Comparison of ENCODE assay signal across 27 mouse cellular contexts in the genomic region with DNA sequence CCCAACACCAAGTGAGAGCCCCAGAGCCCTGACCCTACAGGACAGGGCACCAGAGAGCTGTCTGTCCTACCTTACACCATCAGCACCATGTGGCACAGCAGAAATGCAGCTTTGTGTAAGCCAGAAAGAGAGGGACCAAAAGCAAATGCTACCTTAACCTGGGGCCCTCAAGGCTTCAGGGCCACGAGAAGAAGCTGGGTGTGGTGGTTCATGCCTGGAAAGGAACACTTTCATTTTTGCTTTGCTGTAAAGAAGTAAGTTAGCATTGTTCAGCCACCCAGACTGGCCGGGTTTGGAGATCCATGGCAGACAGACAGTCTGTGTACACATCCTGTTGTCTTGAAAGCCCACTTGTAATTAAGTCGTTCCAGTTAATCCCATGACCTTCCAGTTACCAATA.
DNase-seq lines count a peak whose midpoint lies in the region; ATAC-seq lines count a peak whose summit lies in the region.
"Had no signal": no experiment of that assay in that cellular context is flagged by ENCODE, and none has a peak within 500 bp of the region (broad histone marks: within the 10 kb centered on the region; RNA-seq: fewer than 3 reads in every experiment).

No protein-coding gene starts in this region.

- peak; percentile 9 for DNase-seq in splenic B cell, adult 2 months (ENCODE audit: low read depth, low spot score)
- DNase-seq in spleen, postnatal 14 days (ENCODE audit: low spot score in 2 of 2), result no peak
- no peak for DNase-seq in left cerebral cortex, postnatal 36 days (ENCODE audit: low spot score in 2 of 2)
- DNase-seq: adrenal gland, adult 2 months; cerebellum, adult 8-10 months; cerebellum, postnatal 36 days; gastrocnemius, postnatal 10 days; heart, postnatal 14 days; kidney, adult 11 months; kidney, postnatal 36 days; lung, embryonic 14.5 days; thymus, adult 18-20 months had no signal

- WGBS in intestine, embryonic 15.5 days, result 53% methylated on average over 3 of the region's 3 CpGs
- 52% methylated on average over 3 of the region's 3 CpGs for WGBS in intestine, embryonic 16.5 days

- no peak overlapping the region for H3K4me2 ChIP-seq in intestine, embryonic 15.5 days (replicated peaks)
- no peak overlapping the region for H3K4me2 ChIP-seq in intestine, embryonic 16.5 days (ENCODE audit: low read depth, low read length)
- H3K4me2 ChIP-seq: forebrain, embryonic 13.5 days; hindbrain, embryonic 15.5 days; kidney, embryonic 15.5 days; limb, embryonic 12.5 days; liver, embryonic 15.5 days; lung, embryonic 14.5 days; neural tube, embryonic 13.5 days had no signal

- no peak overlapping the region for H3K4me3 ChIP-seq in intestine, embryonic 15.5 days (replicated peaks)
- H3K4me3 ChIP-seq in intestine, embryonic 16.5 days (ENCODE audit: low read length), result no peak overlapping the region
- H3K4me3 ChIP-seq: forebrain, embryonic 13.5 days; hindbrain, embryonic 10.5 days; hindbrain, embryonic 15.5 days; kidney, embryonic 15.5 days; layer of hippocampus, adult 2 months; limb, embryonic 12.5 days; liver, embryonic 15.5 days; midbrain, embryonic 10.5 days; myocyte; neural tube, embryonic 13.5 days had no signal

- ATAC-seq in intestine, embryonic 15.5 days, result peak; percentile 6; the same call in 1 of the 2 replicates
- no peak for ATAC-seq in intestine, embryonic 16.5 days
- peak; percentile 50 for ATAC-seq in CD4-positive, CD25-positive, alpha-beta regulatory T cell, adult 4 months
- peak; percentile 60 for ATAC-seq in inflammation-experienced regulatory T-cells, adult 6 months
- ATAC-seq: forebrain, embryonic 13.5 days; midbrain, embryonic 16.5 days had no signal

- H3K9me3 ChIP-seq in intestine, embryonic 15.5 days, result no peaks in the 10 kb centered on the region
- no peaks in the 10 kb centered on the region for H3K9me3 ChIP-seq in intestine, embryonic 16.5 days (ENCODE audit: control insufficient read depth, low read length)
- H3K9me3 ChIP-seq: forebrain, embryonic 13.5 days; hindbrain, embryonic 10.5 days; hindbrain, embryonic 15.5 days; kidney, embryonic 15.5 days; limb, embryonic 12.5 days; liver, embryonic 15.5 days; midbrain, embryonic 10.5 days; neural tube, embryonic 13.5 days had no signal

- H3K36me3 ChIP-seq in intestine, embryonic 15.5 days, result no peaks in the 10 kb centered on the region
- no peaks in the 10 kb centered on the region for H3K36me3 ChIP-seq in intestine, embryonic 16.5 days (ENCODE audit: control insufficient read depth, insufficient read depth, low read length)
- no peaks in the 10 kb centered on the region for H3K36me3 ChIP-seq in splenic B cell, adult 2 months (ENCODE audit: control insufficient read depth, insufficient read depth, low read length, poor library complexity, severe bottlenecking)
- H3K36me3 ChIP-seq: hindbrain, embryonic 10.5 days; hindbrain, embryonic 15.5 days; kidney, embryonic 15.5 days; limb, embryonic 12.5 days; liver, embryonic 15.5 days; midbrain, embryonic 10.5 days; neural tube, embryonic 13.5 days had no signal

- no peaks in the 10 kb centered on the region for H3K27me3 ChIP-seq in intestine, embryonic 15.5 days (replicated peaks)
- no peaks in the 10 kb centered on the region for H3K27me3 ChIP-seq in intestine, embryonic 16.5 days (replicated peaks; ENCODE audit: control insufficient read depth, insufficient read depth, low read length)
- H3K27me3 ChIP-seq in splenic B cell, adult 2 months (ENCODE audit: control insufficient read depth, insufficient read depth, low read length, poor library complexity, severe bottlenecking), result no peaks in the 10 kb centered on the region
- H3K27me3 ChIP-seq: forebrain, embryonic 13.5 days; hindbrain, embryonic 15.5 days; kidney, embryonic 15.5 days; limb, embryonic 12.5 days; liver, embryonic 15.5 days; neural tube, embryonic 13.5 days had no signal

- H3K9ac ChIP-seq in intestine, embryonic 15.5 days, result no peak overlapping the region
- no peak overlapping the region for H3K9ac ChIP-seq in intestine, embryonic 16.5 days (ENCODE audit: low read depth, low read length)
- H3K9ac ChIP-seq: forebrain, embryonic 13.5 days; hindbrain, embryonic 15.5 days; kidney, embryonic 15.5 days; limb, embryonic 12.5 days; liver, embryonic 15.5 days; lung, embryonic 14.5 days; neural tube, embryonic 13.5 days had no signal

- no peak overlapping the region for H3K27ac ChIP-seq in intestine, embryonic 15.5 days
- H3K27ac ChIP-seq in intestine, embryonic 16.5 days (ENCODE audit: low read length), result no peak overlapping the region
- H3K27ac ChIP-seq: forebrain, embryonic 13.5 days; hindbrain, embryonic 10.5 days; hindbrain, embryonic 15.5 days; layer of hippocampus, adult 2 months; liver, embryonic 15.5 days; midbrain, embryonic 10.5 days; neural tube, embryonic 13.5 days had no signal

- intact Hi-C loops in left cerebral cortex, postnatal 36 days (cut with DNase I), result no loop called here

- peaks cover 8% of the 10 kb centered on the region for H3K4me1 ChIP-seq in intestine, embryonic 15.5 days (replicated peaks)
- peaks cover 4% of the 10 kb centered on the region; the same call in 1 of the 2 replicates for H3K4me1 ChIP-seq in intestine, embryonic 16.5 days (ENCODE audit: control insufficient read depth, insufficient read depth, low read length)
- H3K4me1 ChIP-seq: hindbrain, embryonic 15.5 days had no signal
